Mouse (Mus musculus) forebrain, postnatal 0 days (tissue): Measurements from ENCODE around the gene Ptpa. TPM values are rescaled to one million over a fixed set of nuclear protein-coding genes. Genes with fewer than 3 reads are reported as not detected.

Experiments
- ATAC-seq: fragments of 200-750 bp; cut with Nextera tagmentation; 2 replicates; pipeline ENCODE4 v1.8.0; 2017; ENCODE audit warnings: mild to moderate bottlenecking, moderate library complexity
- DNase-seq: peaks from one replicate; pipeline ENCODE4 v3.0.0-alpha.2; 2015
- H3K27ac ChIP-seq: fragments of 300-500 bp; sonication (generic); 2 replicates; pipeline ENCODE4 v1.5.1; 2014; ENCODE audit warnings: low read depth, mild to moderate bottlenecking, antibody characterized with exemption, low read length, moderate library complexity, mixed read lengths
- H3K27me3 ChIP-seq: fragments of 300-500 bp; sonication (generic); 2 replicates; pipeline ENCODE4 v1.6.1; 2014; ENCODE audit warnings: mild to moderate bottlenecking, low read length, mixed read lengths; ENCODE audit not compliant: insufficient read depth
- H3K36me3 ChIP-seq: fragments of 300-500 bp; sonication (generic); 2 replicates; pipeline ENCODE4 v1.6.1; 2014; ENCODE audit warnings: mild to moderate bottlenecking, moderate library complexity; ENCODE audit not compliant: insufficient read depth
- H3K4me1 ChIP-seq: fragments of 300-500 bp; sonication (generic); 2 replicates; pipeline ENCODE4 v1.6.1; 2014; ENCODE audit warnings: antibody characterized with exemption; ENCODE audit not compliant: insufficient read depth
- H3K4me2 ChIP-seq: fragments of 300-500 bp; sonication (generic); 2 replicates; pipeline ENCODE4 v1.6.1; 2014; ENCODE audit warnings: low read depth, mild to moderate bottlenecking, moderate library complexity
- H3K4me3 ChIP-seq: fragments of 300-500 bp; sonication (generic); 2 replicates; pipeline ENCODE4 v1.5.1; 2014; ENCODE audit warnings: low read depth, low read length, mixed read lengths
- H3K9ac ChIP-seq: fragments of 300-500 bp; sonication (generic); 2 replicates; pipeline ENCODE4 v1.6.1; 2014; ENCODE audit warnings: mild to moderate bottlenecking
- H3K9me3 ChIP-seq: fragments of 300-500 bp; sonication (generic); 2 replicates; pipeline ENCODE4 v1.6.1; 2016; ENCODE audit warnings: low read length
- CTCF ChIP-seq: sonication (generic); IDR thresholded peaks from 2 replicates; pipeline ENCODE4 v1.5.1; 2016; ENCODE audit warnings: antibody characterized with exemption, control low read depth, low read depth
- WGBS: fragments of 180-500 bp; shearing (Covaris S2); extraction: QIAGEN DNeasy Blood & Tissue Kit; methylation state at CpG from one replicate; pipeline ENCODE4 v1.1.7; 2014; 5-methylcytosine and 5-hydroxymethylcytosine counted together
- polyA plus RNA-seq: library from polyadenylated mRNA; unstranded; fragments of >200 nt; fragmentation: Nextera tagmentation; extraction: Ambion mirVana; gene quantifications from 2 replicates; pipeline ENCODE4 v1.2.1, GENCODE M21; 2015
- total RNA-seq: library from RNA; depleted of rRNA; stranded (reverse); fragments of >200 nt; gene quantifications from 2 replicates; pipeline ENCODE4 v1.2.3, GENCODE M21; 2014

Ptpa gene
- total and polyA plus RNA-seq, 2 experiments from 2014 or later, result 132 to 148 TPM

DNA sequence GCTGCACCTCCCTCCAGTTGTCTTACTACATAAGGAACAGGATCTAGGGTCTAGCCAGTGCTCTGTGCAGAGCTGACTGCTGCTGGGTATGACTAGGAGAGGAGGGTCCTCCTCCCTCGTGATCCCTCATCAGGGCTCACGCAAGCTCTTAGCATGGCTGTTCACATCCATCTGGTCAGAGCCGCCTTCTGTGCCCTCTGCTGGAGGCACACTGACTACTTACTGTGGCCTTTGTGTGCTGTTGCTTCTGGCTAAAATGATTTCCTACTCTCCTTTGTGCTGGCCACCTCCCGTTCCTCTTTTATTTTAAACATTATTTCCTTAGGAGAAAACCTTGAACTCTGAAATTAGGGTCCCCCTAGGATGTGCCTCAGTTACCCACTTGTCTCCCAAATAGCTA, 21.0 kb downstream of the Ptpa start:
- TF ChIP-seq CTCF, result no peak
- no peak for DNase-seq
- no peak overlapping the region for H3K4me3 ChIP-seq
- H3K9ac ChIP-seq, result no peak overlapping the region
- H3K4me2 ChIP-seq, result no peak overlapping the region
- no peak overlapping the region for H3K27ac ChIP-seq
- H3K9me3 ChIP-seq, result no peaks in the 10 kb centered on the region
- H3K36me3 ChIP-seq, result peaks cover 56% of the 10 kb centered on the region
- H3K4me1 ChIP-seq, result peaks cover 5% of the 10 kb centered on the region
- 82% methylated on average over 4 of the region's 4 CpGs for WGBS
- no peaks in the 10 kb centered on the region for H3K27me3 ChIP-seq
- ATAC-seq, result no peak

DNA sequence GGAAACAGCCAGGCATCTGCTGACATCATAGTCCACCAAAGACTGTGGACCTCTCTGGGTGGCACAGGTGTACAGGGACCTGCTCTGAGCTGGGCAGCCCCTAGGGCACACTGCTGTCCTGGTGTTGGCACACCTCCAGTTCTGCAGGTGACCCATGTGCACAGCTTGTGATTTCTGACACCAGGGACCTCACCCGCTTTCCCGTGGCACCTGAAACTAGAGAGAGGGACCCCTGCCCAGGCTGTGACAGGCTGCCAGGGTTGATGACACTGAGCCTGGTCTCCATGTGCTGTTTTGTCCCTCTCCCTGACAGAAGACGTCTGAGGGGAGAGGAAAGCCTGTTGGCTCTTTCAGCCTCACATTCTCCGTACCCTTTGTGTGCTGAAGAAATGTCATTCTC, 22.0 kb downstream of the Ptpa start:
- Histone ChIP-seq H3K4me3 (no peak overlapping the region), H3K9me3 (no peaks in the 10 kb centered on the region), H3K27me3 (no peaks in the 10 kb centered on the region), H3K4me1 (peaks cover 15% of the 10 kb centered on the region), H3K9ac (no peak overlapping the region), H3K27ac (no peak overlapping the region), H3K4me2 (no peak overlapping the region), H3K36me3 (peaks cover 48% of the 10 kb centered on the region)
- DNase-seq, result no peak
- TF ChIP-seq CTCF, result no peak
- ATAC-seq, result no peak
- whole genome bisulfite sequencing, result 87% methylated on average over 4 of the region's 4 CpGs

DNA sequence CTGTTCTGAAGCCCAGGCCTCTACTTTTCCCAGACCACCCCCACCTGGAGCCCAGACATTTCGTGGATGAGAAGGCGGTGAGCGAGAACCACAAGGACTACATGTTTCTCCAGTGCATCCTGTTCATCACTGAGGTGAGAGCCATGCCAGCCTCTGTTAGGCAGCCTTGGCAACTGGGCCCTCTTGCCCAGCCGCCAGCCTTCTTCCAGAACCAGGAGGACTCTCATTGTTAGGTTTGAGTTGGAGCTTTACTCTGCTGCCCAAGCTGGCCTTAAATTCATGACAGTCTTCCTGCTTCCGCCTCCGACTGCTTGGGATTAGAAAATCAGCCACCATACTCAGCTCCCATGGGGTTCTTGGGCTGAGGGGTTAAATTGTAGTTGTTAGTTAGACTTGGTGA, 23.8 kb downstream of the Ptpa start:
- Histone ChIP-seq H3K4me3 (no peak overlapping the region), H3K9ac (no peak overlapping the region), H3K27ac (no peak overlapping the region), H3K4me1 (peaks cover 19% of the 10 kb centered on the region), H3K36me3 (peaks cover 48% of the 10 kb centered on the region), H3K4me2 (no peak overlapping the region), H3K27me3 (no peaks in the 10 kb centered on the region), H3K9me3 (no peaks in the 10 kb centered on the region)
- 90% methylated on average over 6 of the region's 6 CpGs for WGBS
- ATAC-seq (no peak), DNase-seq (no peak)
- no peak for TF ChIP-seq CTCF

DNA sequence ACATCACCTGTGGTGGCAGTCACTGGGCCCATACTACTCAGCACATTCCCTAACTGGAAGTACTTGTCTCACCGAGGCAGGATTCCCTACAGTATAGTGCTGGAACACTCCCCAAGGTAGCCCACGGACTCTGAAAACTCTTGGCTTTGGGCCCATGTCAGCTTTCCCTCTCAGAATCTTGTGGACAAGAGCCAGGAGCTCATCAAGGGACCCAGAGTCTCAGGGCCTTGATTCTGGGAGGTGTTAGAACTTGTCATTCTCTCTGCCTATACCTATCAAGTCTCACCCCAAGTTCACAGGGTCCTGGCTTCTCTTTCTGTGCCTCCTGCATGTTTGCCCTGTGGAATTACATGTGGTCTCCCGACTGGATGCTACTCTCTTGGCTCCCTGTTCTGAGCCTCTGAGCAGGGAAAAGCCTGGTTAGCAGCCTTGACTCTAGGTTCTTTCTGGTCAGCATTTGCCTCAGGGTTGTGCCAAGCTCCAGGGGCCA, 24.4 kb downstream of the Ptpa start:
- 35% methylated on average over 3 of the region's 3 CpGs for WGBS
- Histone ChIP-seq H3K4me3 (no peak overlapping the region), H3K4me2 (no peak overlapping the region), H3K4me1 (peaks cover 19% of the 10 kb centered on the region), H3K9ac (no peak overlapping the region), H3K27me3 (no peaks in the 10 kb centered on the region), H3K9me3 (no peaks in the 10 kb centered on the region), H3K36me3 (peaks cover 53% of the 10 kb centered on the region), H3K27ac (peak overlapping the region; percentile 90; the same call in 1 of the 2 replicates)
- DNase-seq (no peak), ATAC-seq (no peak)
- TF ChIP-seq CTCF, result no peak

DNA sequence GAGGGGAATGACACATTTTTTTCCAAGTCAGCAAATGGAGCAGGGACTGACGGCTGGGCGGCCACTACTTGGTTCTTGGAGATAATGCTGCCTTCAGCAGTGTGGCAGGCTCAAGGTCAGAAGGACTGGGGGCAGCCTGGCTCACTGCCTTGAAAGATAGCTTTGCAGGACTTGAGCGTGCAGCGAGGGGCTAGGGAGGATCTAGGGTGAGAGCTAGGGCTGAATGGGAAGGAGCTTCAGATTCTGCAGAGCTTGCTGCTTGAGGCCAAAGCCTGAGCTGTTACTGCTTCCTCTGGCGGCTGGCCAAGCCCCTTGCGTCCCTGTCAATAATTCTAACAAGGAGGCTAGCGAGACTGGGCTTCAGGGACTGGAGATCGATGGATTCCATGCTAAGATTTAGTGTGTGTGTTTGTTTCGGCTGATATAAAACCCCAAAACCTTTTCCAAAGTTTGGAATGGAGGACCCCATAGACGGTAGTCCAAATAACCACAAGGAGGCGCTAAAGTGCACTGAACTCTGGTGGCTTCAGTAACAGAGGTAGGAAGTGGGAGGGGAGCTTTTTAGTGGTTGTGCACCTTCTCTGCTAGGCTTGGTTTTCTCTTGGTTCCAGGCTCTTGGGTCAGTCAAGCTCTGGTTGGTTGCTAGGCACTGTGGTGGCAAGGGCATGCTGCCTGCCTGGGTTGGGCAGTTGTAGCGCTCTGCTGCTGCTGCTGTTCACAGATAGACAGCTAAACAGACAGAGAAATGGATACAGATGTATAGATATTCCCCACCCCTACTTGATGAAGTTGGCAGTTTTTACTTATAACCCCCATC, 25.1 kb downstream of the Ptpa start:
- peak overlapping the region; percentile 39; the same call in 1 of the 2 replicates for H3K4me2 ChIP-seq
- H3K9ac ChIP-seq, result peak overlapping the region; percentile 34; the same call in 1 of the 2 replicates
- DNase-seq (peak; percentile 89), ATAC-seq (peak; percentile 71)
- no peaks in the 10 kb centered on the region for H3K9me3 ChIP-seq
- peaks cover 19% of the 10 kb centered on the region for H3K4me1 ChIP-seq
- no peak overlapping the region for H3K4me3 ChIP-seq
- 15% methylated on average over 12 of the region's 12 CpGs for WGBS
- no peaks in the 10 kb centered on the region for H3K27me3 ChIP-seq
- peaks cover 58% of the 10 kb centered on the region for H3K36me3 ChIP-seq
- H3K27ac ChIP-seq, result peak overlapping the region; percentile 90
- peak; percentile 88 for TF ChIP-seq CTCF

DNA sequence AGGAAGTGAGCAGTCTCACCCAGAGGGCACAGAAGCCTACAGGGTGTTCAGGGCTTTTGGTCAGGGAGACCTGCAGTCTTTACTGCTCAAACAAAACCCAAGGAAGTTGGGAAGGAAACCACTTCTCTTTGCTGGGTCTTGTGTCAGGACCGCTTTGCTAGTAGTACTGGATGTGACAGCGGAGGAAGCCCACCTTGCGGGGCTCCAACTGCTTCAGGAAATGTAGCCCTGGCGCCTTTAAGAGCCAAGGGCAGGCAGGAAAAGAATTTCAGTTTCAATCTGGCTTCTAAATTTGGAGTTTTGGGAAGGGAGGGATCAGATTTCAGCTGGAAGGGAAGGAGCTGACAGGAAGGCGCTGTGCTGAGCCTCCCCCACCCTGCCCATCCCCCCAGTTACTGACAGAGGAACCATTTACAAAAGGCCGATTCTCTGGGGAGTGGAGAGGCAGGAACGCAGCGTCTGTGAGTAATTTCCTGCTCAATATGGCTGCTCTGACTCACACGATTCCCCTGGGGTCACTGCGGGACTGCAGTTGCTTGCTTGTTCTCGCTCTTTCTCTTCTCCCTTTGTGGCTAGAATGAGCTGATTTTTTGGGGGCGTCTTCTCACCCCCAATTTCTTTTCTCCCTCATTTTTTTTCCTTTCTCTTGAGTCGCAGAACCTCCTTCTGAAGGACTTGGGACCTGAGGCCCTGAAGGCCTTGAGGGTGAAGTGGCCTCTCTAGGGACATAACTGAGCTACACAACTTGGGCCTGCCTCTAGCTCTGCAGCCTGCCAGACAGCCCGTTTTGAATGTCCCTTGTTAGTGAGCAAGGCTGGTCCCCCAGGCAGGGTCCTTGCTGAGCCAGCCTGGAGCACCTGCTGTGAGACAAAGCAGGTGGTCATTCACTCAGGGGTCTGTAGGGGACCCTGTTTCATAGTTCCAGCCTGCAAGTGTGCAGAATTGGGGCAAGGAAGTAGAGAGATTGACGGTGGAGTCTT, 26.0 kb downstream of the Ptpa start:
- H3K4me3 ChIP-seq, result peak overlapping the region; percentile 11; the same call in 1 of the 2 replicates
- WGBS, result 6% methylated on average over 15 of the region's 15 CpGs
- peak overlapping the region; percentile 34 for H3K9ac ChIP-seq

More for the DNA sequence above, 26.0 kb downstream of the Ptpa start:
- DNase-seq (peak; percentile 89), ATAC-seq (peak; percentile 90)
- TF ChIP-seq CTCF, result no peak
- peaks cover 66% of the 10 kb centered on the region for H3K36me3 ChIP-seq
- peaks cover 19% of the 10 kb centered on the region for H3K4me1 ChIP-seq
- H3K9me3 ChIP-seq, result no peaks in the 10 kb centered on the region
- peak overlapping the region; percentile 39 for H3K4me2 ChIP-seq
- peak overlapping the region; percentile 90 for H3K27ac ChIP-seq
- H3K27me3 ChIP-seq, result no peaks in the 10 kb centered on the region
